Mouse (Mus musculus) MEL (cell line): ENCODE measurements at regions not wholly inside any gene's neighbourhood (a gene's known extent, or its start where the extent isn't known, plus 50 kb on each side); places are given as distances from the start of the nearest gene placed in this dataset.

Source experiments
- DNase-seq: peaks from one replicate; pipeline ENCODE4 v3.0.0; 2011; ENCODE audit warnings: low read depth, low spot score
- H3K27ac ChIP-seq: 2 replicates; pipeline ENCODE4 v1.5.1; 2012; ENCODE audit warnings: low read depth, mild to moderate bottlenecking, control low read depth, low read length, moderate library complexity; ENCODE audit not compliant: control insufficient read depth
- H3K27me3 ChIP-seq, 2 experiments: fragments of 150-350 bp in 1 of 2; sonication (generic) in 1 of 2; 2 replicates each; pipeline ENCODE4 v1.6.1; 2012; ENCODE audit warnings: low read length in 2 of 2, mild to moderate bottlenecking in 2 of 2, improper control_type of control experiment in 1 of 2, moderate library complexity in 1 of 2; ENCODE audit not compliant: insufficient read depth in 2 of 2, control insufficient read depth in 1 of 2
- H3K36me3 ChIP-seq, 2 experiments: 2 replicates each; pipeline ENCODE4 v1.6.1; 2012 to 2014; ENCODE audit warnings: low read length in 2 of 2, improper control_type of control experiment in 1 of 2, inconsistent platforms in 1 of 2, mild to moderate bottlenecking in 1 of 2; ENCODE audit not compliant: insufficient read depth in 2 of 2, control insufficient read depth in 1 of 2
- H3K4me1 ChIP-seq, 2 experiments: fragments of 150-350 bp in 1 of 2; sonication (generic) in 1 of 2; 2 replicates each; pipeline ENCODE4 v1.6.1; 2012; ENCODE audit warnings: low read length in 2 of 2, improper control_type of control experiment in 1 of 2, mild to moderate bottlenecking in 1 of 2; ENCODE audit not compliant: insufficient read depth in 2 of 2, control insufficient read depth in 1 of 2
- H3K4me3 ChIP-seq, 2 experiments: fragments of 150-350 bp in 1 of 2; sonication (generic) in 1 of 2; 2 replicates each; pipeline ENCODE4 v1.5.1; 2012; ENCODE audit warnings: low read depth in 2 of 2, low read length in 2 of 2, mild to moderate bottlenecking in 2 of 2, moderate library complexity in 2 of 2, control low read depth in 1 of 2, improper control_type of control experiment in 1 of 2; ENCODE audit not compliant: control insufficient read depth in 1 of 2, insufficient read depth in 1 of 2
- H3K79me2 ChIP-seq: 2 replicates; pipeline ENCODE4 v1.6.1; 2012; ENCODE audit warnings: mild to moderate bottlenecking, low read length, moderate library complexity; ENCODE audit not compliant: control insufficient read depth, poor library complexity, insufficient read depth
- H3K9ac ChIP-seq: 2 replicates; pipeline ENCODE4 v1.6.1; 2012; ENCODE audit warnings: low read depth, mild to moderate bottlenecking, control low read depth, low read length, moderate library complexity; ENCODE audit not compliant: control insufficient read depth, poor library complexity, severe bottlenecking
- H3K9me3 ChIP-seq: fragments of 150-350 bp; sonication (generic); replicated peaks from 2 replicates; pipeline ENCODE4 v1.6.1; 2012; ENCODE audit warnings: mild to moderate bottlenecking, low read length, improper control_type of control experiment, moderate library complexity; ENCODE audit not compliant: insufficient read depth
- CHD1 ChIP-seq: IDR thresholded peaks from 2 replicates; pipeline ENCODE4 v1.6.1; 2012; ENCODE audit warnings: low read depth, mild to moderate bottlenecking, inconsistent platforms, low read length, improper control_type of control experiment
- CHD2 ChIP-seq: IDR thresholded peaks from 2 replicates; pipeline ENCODE4 v1.6.1; 2011; ENCODE audit warnings: low read length, improper control_type of control experiment
- CTCF ChIP-seq, 3 experiments: IDR thresholded peaks in 2 of 3; conservative IDR thresholded peaks in 1 of 3; 2 replicates each; pipeline ENCODE4 v1.5.1; 2011 to 2012; ENCODE audit warnings: low read length in 3 of 3, low read depth in 2 of 3, mild to moderate bottlenecking in 2 of 3, improper control_type of control experiment in 1 of 3, inconsistent platforms in 1 of 3, mixed read lengths in 1 of 3, moderate library complexity in 1 of 3; ENCODE audit not compliant: control insufficient read depth in 1 of 3, insufficient read depth in 1 of 3, poor library complexity in 1 of 3, severe bottlenecking in 1 of 3
- E2F4 ChIP-seq: IDR thresholded peaks from 2 replicates; pipeline ENCODE4 v1.6.1; 2011; ENCODE audit warnings: low read depth, low read length, improper control_type of control experiment, borderline replicate concordance
- ELF1 ChIP-seq: IDR thresholded peaks from 2 replicates; pipeline ENCODE4 v1.6.1; 2014; ENCODE audit warnings: low read depth, mild to moderate bottlenecking, inconsistent platforms, low read length, improper control_type of control experiment, moderate library complexity
- GABPA ChIP-seq: IDR thresholded peaks from 2 replicates; pipeline ENCODE4 v1.6.1; 2012; ENCODE audit warnings: low read depth, mild to moderate bottlenecking, inconsistent platforms, low read length, improper control_type of control experiment, moderate library complexity
- HCFC1 ChIP-seq: IDR thresholded peaks from 2 replicates; pipeline ENCODE4 v1.6.1; 2012; ENCODE audit warnings: low read depth, mild to moderate bottlenecking, inconsistent platforms, low read length, improper control_type of control experiment, moderate library complexity
- JUND ChIP-seq: IDR thresholded peaks from 2 replicates; pipeline ENCODE4 v1.6.1; 2011; ENCODE audit warnings: low read depth, mild to moderate bottlenecking, improper control_type of control experiment, low read length
- MAZ ChIP-seq: IDR thresholded peaks from 2 replicates; pipeline ENCODE4 v1.6.1; 2012; ENCODE audit warnings: low read depth, mild to moderate bottlenecking, inconsistent platforms, low read length, improper control_type of control experiment
- MXI1 ChIP-seq: IDR thresholded peaks from 2 replicates; pipeline ENCODE4 v1.6.1; 2011; ENCODE audit warnings: mild to moderate bottlenecking, low read depth, low read length, improper control_type of control experiment
- MYC ChIP-seq: IDR thresholded peaks from 2 replicates; pipeline ENCODE4 v1.6.1; 2011; ENCODE audit warnings: low read depth, mild to moderate bottlenecking, low read length, improper control_type of control experiment, moderate library complexity
- NELFE ChIP-seq: IDR thresholded peaks from 2 replicates; pipeline ENCODE4 v1.6.1; 2011; ENCODE audit warnings: low read depth, low read length, improper control_type of control experiment
- NRF1 ChIP-seq: IDR thresholded peaks from 2 replicates; pipeline ENCODE4 v1.6.1; 2014; ENCODE audit warnings: low read depth, mild to moderate bottlenecking, inconsistent platforms, low read length, improper control_type of control experiment, moderate library complexity; ENCODE audit not compliant: poor library complexity, insufficient read depth, severe bottlenecking
- POLR2A ChIP-seq, 2 experiments: IDR thresholded peaks; 2 replicates each; pipeline ENCODE4 v1.6.1; 2011 to 2012; ENCODE audit warnings: low read length in 2 of 2, mild to moderate bottlenecking in 2 of 2, control low read depth in 1 of 2, improper control_type of control experiment in 1 of 2, low read depth in 1 of 2, moderate library complexity in 1 of 2; ENCODE audit not compliant: control insufficient read depth in 1 of 2, insufficient read depth in 1 of 2, poor library complexity in 1 of 2
- RAD21 ChIP-seq: IDR thresholded peaks from 2 replicates; pipeline ENCODE4 v1.6.1; 2011; ENCODE audit warnings: mild to moderate bottlenecking, low read depth, low read length, improper control_type of control experiment
- TCF12 ChIP-seq: IDR thresholded peaks from 2 replicates; pipeline ENCODE4 v1.6.1; 2014; ENCODE audit warnings: low read depth, mild to moderate bottlenecking, inconsistent platforms, low read length, improper control_type of control experiment, moderate library complexity
- ZC3H11A ChIP-seq: IDR thresholded peaks from 2 replicates; pipeline ENCODE4 v1.6.1; 2012; ENCODE audit warnings: low read depth, mild to moderate bottlenecking, inconsistent platforms, low read length, improper control_type of control experiment
- ZMIZ1 ChIP-seq: IDR thresholded peaks from 2 replicates; pipeline ENCODE4 v1.6.1; 2012; ENCODE audit warnings: low read depth, mild to moderate bottlenecking, inconsistent platforms, low read length, improper control_type of control experiment, moderate library complexity
- ZNF384 ChIP-seq: IDR thresholded peaks from 2 replicates; pipeline ENCODE4 v1.6.1; 2012; ENCODE audit warnings: low read depth, mild to moderate bottlenecking, inconsistent platforms, low read length, improper control_type of control experiment

DNA sequence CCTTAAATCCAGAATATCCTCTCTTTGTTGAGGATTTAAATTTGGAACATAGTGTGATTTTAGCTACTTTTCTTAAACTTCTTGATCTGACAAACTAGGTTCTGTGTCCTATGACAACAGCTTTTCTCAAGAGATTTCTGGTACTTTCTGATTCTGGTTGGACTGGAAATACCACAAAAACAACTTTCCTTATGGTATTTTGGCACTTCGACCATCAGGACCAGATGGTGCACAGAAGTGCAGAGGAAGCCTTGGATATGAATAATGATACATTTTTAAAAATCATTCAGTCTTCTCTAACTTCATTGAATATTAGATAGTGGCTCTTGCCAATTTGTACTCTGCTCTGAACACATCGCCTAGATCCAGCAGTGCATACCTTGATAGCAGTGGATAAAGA, 303.8 kb upstream of the Flrt2 start:
- Histone ChIP-seq H3K27ac (no peak overlapping the region), H3K4me1 (no peaks in the 10 kb centered on the region), H3K9me3 (no peaks in the 10 kb centered on the region), H3K36me3 (no peaks in the 10 kb centered on the region), H3K27me3 (no peaks in the 10 kb centered on the region), H3K79me2 (no peaks in the 10 kb centered on the region), H3K4me3 (no peak overlapping the region), H3K9ac (no peak overlapping the region)
- DNase-seq, result no peak
- TF ChIP-seq JUND (no peak), MYC (no peak), HCFC1 (no peak), CTCF (IDR thresholded peaks at IDR 0.05 in 2 of 3, conservative IDR thresholded peaks at IDR 0.05 in 1 of 3; ENCODE audit: control insufficient read depth in 1 of 3, insufficient read depth in 1 of 3, low read depth in 2 of 3, low read length in 3 of 3, poor library complexity in 1 of 3, severe bottlenecking in 1 of 3) (no peak), ZC3H11A (no peak), NRF1 (no peak), NELFE (no peak), CHD1 (no peak), MAZ (no peak), RAD21 (no peak), POLR2A (IDR thresholded peaks at IDR 0.05; ENCODE audit: control insufficient read depth in 1 of 2, insufficient read depth in 1 of 2, low read depth in 1 of 2, low read length in 2 of 2, poor library complexity in 1 of 2) (no peak), ZNF384 (no peak), ELF1 (no peak)

GRCm38 (mm10) chr12:95392821-95393220, 299.2 kb upstream of the Flrt2 start:
- DNase-seq, result no peak
- TF ChIP-seq ZMIZ1 (no peak), MXI1 (no peak), GABPA (no peak), CTCF (IDR thresholded peaks at IDR 0.05 in 2 of 3, conservative IDR thresholded peaks at IDR 0.05 in 1 of 3; ENCODE audit: control insufficient read depth in 1 of 3, insufficient read depth in 1 of 3, low read depth in 2 of 3, low read length in 3 of 3, poor library complexity in 1 of 3, severe bottlenecking in 1 of 3) (no peak), TCF12 (no peak), CHD2 (no peak), E2F4 (no peak), POLR2A (IDR thresholded peaks at IDR 0.05; ENCODE audit: control insufficient read depth in 1 of 2, insufficient read depth in 1 of 2, low read depth in 1 of 2, low read length in 2 of 2, poor library complexity in 1 of 2) (no peak), MAZ (no peak), ELF1 (no peak)
- Histone ChIP-seq H3K9ac (no peak overlapping the region), H3K36me3 (no peaks in the 10 kb centered on the region), H3K27ac (no peak overlapping the region), H3K27me3 (no peaks in the 10 kb centered on the region), H3K4me1 (no peaks in the 10 kb centered on the region), H3K9me3 (no peaks in the 10 kb centered on the region), H3K79me2 (no peaks in the 10 kb centered on the region), H3K4me3 (no peak overlapping the region)
